In genomic region chr13:46759281-46759809, GRCm38 (mm10) we compare ENCODE assay signal across 25 mouse cellular contexts. TPM values are rescaled to one million over a fixed set of nuclear protein-coding genes. Genes with fewer than 3 reads are reported as not detected.
DNase-seq lines count a peak whose midpoint lies in the region; ATAC-seq and TF ChIP-seq lines count a peak whose summit lies in the region.
"Had no signal": no experiment of that assay in that cellular context is flagged by ENCODE, and none has a peak within 500 bp of the region (broad histone marks: within the 10 kb centered on the region; RNA-seq: fewer than 3 reads in every experiment).

No protein-coding gene starts in this region.

- peak overlapping the region; percentile 34; the same call in 1 of the 2 replicates for H3K9ac ChIP-seq in neural tube, embryonic 13.5 days
- H3K9ac ChIP-seq in midbrain, embryonic 13.5 days (replicated peaks) = peak overlapping the region; percentile 21; the same call in 1 of the 2 replicates
- no peak overlapping the region for H3K9ac ChIP-seq in neural tube, embryonic 15.5 days (replicated peaks)
- H3K9ac ChIP-seq: heart, embryonic 13.5 days; limb, embryonic 13.5 days; liver, embryonic 12.5 days had no signal

- no peak for DNase-seq in neural tube, embryonic 10.5 days (ENCODE audit: extremely low spot score, low spot score)
- peak; percentile 58 for DNase-seq in brain, embryonic 14.5 days (ENCODE audit: low read depth)
- DNase-seq in frontal cortex, adult 2 months (ENCODE audit: extremely low spot score in 1 of 2, low spot score in 1 of 2) = no peak
- DNase-seq in left cerebral cortex, adult 11 months (ENCODE audit: low spot score) = no peak
- DNase-seq: adrenal gland, postnatal 36 days; cerebellum, adult 11 months; cerebellum, postnatal 14 days; gastrocnemius, postnatal 36 days; heart, adult 2 months; heart, postnatal 14 days; kidney, adult 8-10 months; kidney, postnatal 14 days; lung, adult 18-20 months; lung, postnatal 10 days; thymus, adult 2 months had no signal

- H3K4me2 ChIP-seq in neural tube, embryonic 13.5 days = no peak overlapping the region
- H3K4me2 ChIP-seq in midbrain, embryonic 13.5 days (replicated peaks) = 0 out of 2 replicates have a peak overlapping the region, but pooled peaks have one; percentile 11
- H3K4me2 ChIP-seq in neural tube, embryonic 15.5 days = no peak overlapping the region
- H3K4me2 ChIP-seq: heart, embryonic 13.5 days; limb, embryonic 13.5 days; liver, embryonic 12.5 days had no signal

- no peaks in the 10 kb centered on the region for H3K27me3 ChIP-seq in neural tube, embryonic 13.5 days
- no peaks in the 10 kb centered on the region for H3K27me3 ChIP-seq in midbrain, embryonic 13.5 days
- no peaks in the 10 kb centered on the region for H3K27me3 ChIP-seq in neural tube, embryonic 15.5 days (replicated peaks)
- H3K27me3 ChIP-seq: heart, embryonic 13.5 days; limb, embryonic 13.5 days; liver, embryonic 12.5 days; Patski had no signal

- 49% methylated on average over 8 of the region's 8 CpGs for WGBS in neural tube, embryonic 13.5 days
- WGBS in midbrain, embryonic 13.5 days = 39% methylated on average over 8 of the region's 8 CpGs
- 56% methylated on average over 8 of the region's 8 CpGs for WGBS in neural tube, embryonic 15.5 days

- H3K4me3 ChIP-seq in neural tube, embryonic 13.5 days = no peak overlapping the region
- H3K4me3 ChIP-seq in midbrain, embryonic 13.5 days (replicated peaks) = no peak overlapping the region
- no peak overlapping the region for H3K4me3 ChIP-seq in neural tube, embryonic 15.5 days (replicated peaks)
- H3K4me3 ChIP-seq: forebrain, embryonic 10.5 days; heart, adult 2 months; heart, embryonic 13.5 days; layer of hippocampus, adult 2 months; limb, embryonic 13.5 days; liver, embryonic 12.5 days had no signal

- H3K4me1 ChIP-seq in neural tube, embryonic 13.5 days (replicated peaks) = peaks cover 8% of the 10 kb centered on the region
- peaks cover 9% of the 10 kb centered on the region for H3K4me1 ChIP-seq in midbrain, embryonic 13.5 days (replicated peaks)
- H3K4me1 ChIP-seq in neural tube, embryonic 15.5 days = peaks cover 8% of the 10 kb centered on the region; the same call in 1 of the 2 replicates
- H3K4me1 ChIP-seq: forebrain, embryonic 10.5 days; heart, embryonic 13.5 days; liver, embryonic 12.5 days had no signal

- H3K36me3 ChIP-seq in neural tube, embryonic 13.5 days = peaks cover 46% of the 10 kb centered on the region
- H3K36me3 ChIP-seq in midbrain, embryonic 13.5 days = peaks cover 43% of the 10 kb centered on the region
- peaks cover 26% of the 10 kb centered on the region for H3K36me3 ChIP-seq in neural tube, embryonic 15.5 days
- H3K36me3 ChIP-seq: G1E had no signal

- no peaks in the 10 kb centered on the region for H3K9me3 ChIP-seq in neural tube, embryonic 13.5 days
- H3K9me3 ChIP-seq in midbrain, embryonic 13.5 days = no peaks in the 10 kb centered on the region
- no peaks in the 10 kb centered on the region for H3K9me3 ChIP-seq in neural tube, embryonic 15.5 days (replicated peaks)
- H3K9me3 ChIP-seq: forebrain, embryonic 10.5 days; G1E; heart, embryonic 13.5 days; limb, embryonic 13.5 days; liver, embryonic 12.5 days had no signal

- no peak for TF ChIP-seq POLR2A in brain, embryonic 14.5 days (IDR thresholded peaks at IDR 0.05; ENCODE audit: borderline replicate concordance, extremely low read depth, insufficient read depth, insufficient read length, poor library complexity, severe bottlenecking)

- no peak for TF ChIP-seq CTCF in brain, embryonic 14.5 days (IDR thresholded peaks at IDR 0.05; ENCODE audit: borderline replicate concordance, extremely low read depth, insufficient read depth, insufficient read length)

- H3K27ac ChIP-seq in neural tube, embryonic 13.5 days (replicated peaks) = peak overlapping the region; percentile 59; the same call in 1 of the 2 replicates
- peak overlapping the region; percentile 71; the same call in 1 of the 2 replicates for H3K27ac ChIP-seq in midbrain, embryonic 13.5 days
- no peak overlapping the region for H3K27ac ChIP-seq in neural tube, embryonic 15.5 days (replicated peaks)
- H3K27ac ChIP-seq: forebrain, embryonic 10.5 days; heart, adult 2 months; heart, embryonic 13.5 days; layer of hippocampus, adult 2 months; limb, embryonic 13.5 days; liver, embryonic 12.5 days had no signal

- ATAC-seq in neural tube, embryonic 13.5 days (ENCODE audit: low read depth) = peak; percentile 50; the same call in 1 of the 2 replicates
- peak; percentile 53 for ATAC-seq in midbrain, embryonic 13.5 days
- peak; percentile 53; the same call in 1 of the 2 replicates for ATAC-seq in neural tube, embryonic 15.5 days (ENCODE audit: low FRiP score)
- ATAC-seq: liver, embryonic 12.5 days; Patski had no signal

RNA-seq across cellular contexts. Expression of gene Nup153, which starts 31.6 kb away (rescaled TPM):
- polyA plus RNA-seq in neural tube, embryonic 13.5 days (2015; fragmentation: Nextera tagmentation; extraction: Ambion mirVana) = 17.8 and 21.9 TPM in 2 replicates
- polyA plus RNA-seq in brain, embryonic 14.5 days (2012; rRNA removed) = 75.1 and 84.8 TPM in 2 replicates
- polyA plus RNA-seq in midbrain, embryonic 13.5 days (2015; fragmentation: Nextera tagmentation; extraction: Ambion mirVana) = 21.9 and 22.4 TPM in 2 replicates
- polyA plus RNA-seq in neural tube, embryonic 15.5 days (2015; fragmentation: Nextera tagmentation; extraction: Ambion mirVana) = 15.8 and 17.4 TPM in 2 replicates
- 32.1 and 33.8 TPM in 2 replicates for polyA plus RNA-seq in frontal cortex, adult 2 months (2012; rRNA removed)
